Mouse (Mus musculus) midbrain, embryonic 16.5 days (tissue): Measurements from ENCODE around the gene Me3. TPM values are rescaled to one million over a fixed set of nuclear protein-coding genes. Genes with fewer than 3 reads are reported as not detected.

Experiments used
- ATAC-seq: fragments of 200-750 bp; cut with Nextera tagmentation; 2 replicates; pipeline ENCODE4 v1.8.0; 2017; ENCODE audit warnings: moderate TSS enrichment
- H3K27ac ChIP-seq: fragments of 300-500 bp; sonication (generic); 2 replicates; pipeline ENCODE4 v1.5.1; 2014; ENCODE audit warnings: mild to moderate bottlenecking, low read length, mixed read lengths
- H3K27me3 ChIP-seq: fragments of 300-500 bp; sonication (generic); 2 replicates; pipeline ENCODE4 v1.6.1; 2014; ENCODE audit warnings: low read depth, low read length, mixed read lengths; ENCODE audit not compliant: control insufficient read depth, insufficient read depth
- H3K36me3 ChIP-seq: fragments of 300-500 bp; sonication (generic); 2 replicates; pipeline ENCODE4 v1.6.1; 2014; ENCODE audit warnings: mild to moderate bottlenecking, low read length, moderate library complexity, mixed read lengths; ENCODE audit not compliant: control insufficient read depth, insufficient read depth
- H3K4me1 ChIP-seq: fragments of 300-500 bp; sonication (generic); 2 replicates; pipeline ENCODE4 v1.6.1; 2014; ENCODE audit warnings: mild to moderate bottlenecking, low read length, mixed read lengths; ENCODE audit not compliant: control insufficient read depth, insufficient read depth
- H3K4me2 ChIP-seq: fragments of 300-500 bp; sonication (generic); 2 replicates; pipeline ENCODE4 v1.6.1; 2014; ENCODE audit warnings: mild to moderate bottlenecking, low read length, mixed read lengths
- H3K4me3 ChIP-seq: fragments of 300-500 bp; sonication (generic); 2 replicates; pipeline ENCODE4 v1.5.1; 2014; ENCODE audit warnings: low read depth, mild to moderate bottlenecking, low read length, moderate library complexity, mixed read lengths
- H3K9ac ChIP-seq: fragments of 300-500 bp; sonication (generic); 2 replicates; pipeline ENCODE4 v1.6.1; 2014; ENCODE audit warnings: low read depth, low read length, mixed read lengths
- H3K9me3 ChIP-seq: fragments of 300-500 bp; sonication (generic); replicated peaks from 2 replicates; pipeline ENCODE4 v1.6.1; 2014; ENCODE audit warnings: mild to moderate bottlenecking, low read length, mixed read lengths; ENCODE audit not compliant: control insufficient read depth, poor library complexity, severe bottlenecking
- WGBS: fragments of 180-500 bp; shearing (Covaris S2); extraction: QIAGEN DNeasy Blood & Tissue Kit; methylation state at CpG from one replicate; pipeline ENCODE4 v1.1.7; 2014; 5-methylcytosine and 5-hydroxymethylcytosine counted together
- polyA plus RNA-seq: library from polyadenylated mRNA; unstranded; fragments of >200 nt; fragmentation: Nextera tagmentation; extraction: Ambion mirVana; gene quantifications from 2 replicates; pipeline ENCODE4 v1.2.1, GENCODE M21; 2015

Me3 gene
- 10.1 and 13.8 TPM in 2 replicates for polyA plus RNA-seq

DNA sequence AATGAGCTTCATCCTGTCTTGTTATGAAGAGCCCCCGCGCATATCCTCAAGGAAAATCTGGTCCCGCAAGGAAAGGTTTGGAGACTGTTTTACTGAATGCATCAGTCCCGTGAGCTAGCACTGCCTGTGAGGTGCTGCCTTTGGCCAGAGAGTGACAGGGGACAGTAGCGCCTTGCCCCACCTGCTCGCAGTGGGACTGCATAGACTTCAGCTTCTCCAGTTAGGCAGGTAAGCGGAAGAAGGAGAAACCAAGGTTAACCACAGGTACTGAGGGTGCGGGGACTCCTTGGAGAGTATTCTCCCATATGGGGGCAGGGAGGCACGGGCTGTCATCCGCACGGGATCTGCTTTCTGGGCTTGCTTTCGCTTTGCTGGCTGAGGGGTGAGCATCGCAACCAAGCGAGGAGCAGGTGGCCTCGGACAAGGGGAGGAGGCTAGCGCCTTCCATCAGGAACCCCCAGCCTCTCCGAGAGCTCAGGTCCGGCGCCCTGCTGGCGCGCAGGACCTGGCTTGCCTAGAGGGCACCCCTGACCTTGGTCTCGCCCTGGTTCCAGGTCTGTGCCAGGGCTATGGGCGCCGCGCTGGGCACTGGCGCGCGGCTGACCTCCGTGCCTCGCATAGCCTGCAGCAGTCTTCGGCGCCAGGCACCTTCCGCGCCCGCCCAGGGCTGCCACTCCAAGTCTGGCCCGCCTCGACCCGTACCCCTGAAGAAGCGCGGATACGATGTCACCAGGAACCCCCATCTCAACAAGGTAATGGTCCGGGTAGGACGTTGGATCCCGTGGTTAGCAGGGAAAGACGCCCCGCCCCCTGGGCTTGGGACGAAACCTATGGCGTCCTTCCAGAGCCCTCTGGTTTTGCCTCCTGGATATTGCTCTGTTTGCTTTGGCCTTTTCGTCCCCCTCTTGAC is at the start of gene Me3:
Gene Me3, plus strand, starts transcription at position 51 of the 910 bp plus-strand sequence.
- Histone ChIP-seq H3K27me3 (no peaks in the 10 kb centered on the region; the same call in 1 of the 2 replicates), H3K9ac (peak within 1 kb of the TSS; percentile 91), H3K9me3 (no peaks in the 10 kb centered on the region), H3K4me1 (peaks cover 4% of the 10 kb centered on the region; the same call in 1 of the 2 replicates), H3K27ac (peak within 1 kb of the TSS; percentile 58), H3K4me2 (peak within 1 kb of the TSS; percentile 97), H3K4me3 (peak within 1 kb of the TSS; percentile 75), H3K36me3 (no peaks in the 10 kb centered on the region)
- ATAC-seq = peak; percentile 88
- 5% methylated on average over 49 of the region's 49 CpGs for WGBS

DNA sequence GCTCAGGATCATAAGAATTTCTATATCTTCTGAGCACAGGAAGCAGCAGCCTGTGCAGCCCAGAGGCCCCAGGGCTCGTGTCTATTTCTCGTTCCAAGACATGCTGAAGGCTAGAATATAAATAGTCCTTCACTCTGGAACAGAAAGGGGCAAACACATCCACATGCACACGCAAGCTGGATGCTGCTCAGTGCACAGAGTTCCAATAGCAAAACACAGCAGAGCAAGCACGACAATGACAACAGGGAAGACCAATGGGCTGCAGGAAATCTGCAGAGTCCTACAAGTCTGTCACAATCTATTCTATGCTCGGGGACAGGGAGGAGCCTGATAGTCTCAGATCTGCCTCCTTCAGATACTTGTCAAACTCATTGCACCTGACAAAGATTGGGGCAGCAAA is 42.2 kb upstream of the Me3 start:
- Histone ChIP-seq H3K4me1 (no peaks in the 10 kb centered on the region), H3K4me2 (no peak overlapping the region), H3K9me3 (no peaks in the 10 kb centered on the region), H3K27ac (no peak overlapping the region), H3K27me3 (no peaks in the 10 kb centered on the region), H3K4me3 (no peak overlapping the region), H3K9ac (no peak overlapping the region), H3K36me3 (no peaks in the 10 kb centered on the region)
- WGBS = 86% methylated on average over 5 of the region's 5 CpGs
- no peak for ATAC-seq

DNA sequence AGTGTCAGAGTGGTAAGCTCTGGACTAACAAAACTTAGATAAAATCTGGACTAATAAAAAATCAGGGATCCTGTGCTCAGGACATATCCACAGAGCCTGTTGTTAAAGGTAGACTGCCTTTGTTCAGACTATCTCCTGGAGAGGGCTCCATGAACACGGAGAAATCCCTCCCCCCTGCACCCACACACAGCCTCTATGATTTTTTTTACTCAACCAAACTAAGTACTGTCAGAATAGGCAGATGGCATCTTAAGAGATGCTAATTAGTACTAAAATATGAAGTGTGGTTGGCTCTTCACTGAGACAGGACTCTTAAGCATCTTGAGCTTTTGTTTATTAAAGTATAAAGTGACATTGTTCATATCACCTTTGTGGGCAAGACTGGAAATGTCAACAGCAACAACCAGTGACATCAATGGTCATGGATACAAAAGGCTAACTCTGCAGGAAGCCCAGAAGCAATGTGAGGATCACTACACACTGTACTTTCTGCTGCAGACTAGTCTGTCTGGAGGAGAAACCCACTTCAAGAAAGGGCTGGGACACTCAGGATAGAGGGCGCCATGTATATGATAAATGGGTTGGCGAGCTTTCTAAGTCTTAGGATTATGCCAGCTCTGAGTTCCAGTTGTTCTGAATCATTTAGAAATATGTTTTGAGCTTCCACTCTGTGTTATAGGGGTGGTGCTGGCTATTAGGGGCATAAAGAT is 41.5 kb upstream of the Me3 start:
- no peak overlapping the region for H3K4me2 ChIP-seq
- H3K4me3 ChIP-seq = no peak overlapping the region
- H3K4me1 ChIP-seq = no peaks in the 10 kb centered on the region
- no peaks in the 10 kb centered on the region for H3K27me3 ChIP-seq
- no peaks in the 10 kb centered on the region for H3K36me3 ChIP-seq
- ATAC-seq = no peak
- H3K9me3 ChIP-seq = no peaks in the 10 kb centered on the region
- no peak overlapping the region for H3K9ac ChIP-seq
- H3K27ac ChIP-seq = no peak overlapping the region
- 83% methylated on average over 3 of the region's 3 CpGs for WGBS

DNA sequence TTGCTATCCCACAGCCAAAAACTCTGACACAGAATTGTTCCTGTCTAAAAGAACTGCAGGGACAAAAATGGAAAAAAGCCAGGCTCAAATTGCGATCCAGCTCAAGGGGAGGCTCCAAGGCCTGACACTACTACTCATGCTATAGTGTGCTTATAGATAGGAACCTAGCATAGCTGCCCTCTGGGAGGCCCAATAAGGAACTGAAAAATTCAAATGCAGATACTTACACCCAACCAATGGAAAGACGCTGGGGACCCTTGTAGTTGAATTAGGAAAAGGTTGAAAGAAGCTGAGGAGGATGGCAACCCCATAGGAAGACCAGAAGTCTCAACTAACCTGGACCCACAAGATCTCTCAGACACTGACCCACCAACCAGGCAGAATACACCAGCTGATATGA is 36.4 kb upstream of the Me3 start:
- no peak for ATAC-seq
- no peak overlapping the region for H3K9ac ChIP-seq
- WGBS = 88% methylated on average over 2 of the region's 2 CpGs

DNA sequence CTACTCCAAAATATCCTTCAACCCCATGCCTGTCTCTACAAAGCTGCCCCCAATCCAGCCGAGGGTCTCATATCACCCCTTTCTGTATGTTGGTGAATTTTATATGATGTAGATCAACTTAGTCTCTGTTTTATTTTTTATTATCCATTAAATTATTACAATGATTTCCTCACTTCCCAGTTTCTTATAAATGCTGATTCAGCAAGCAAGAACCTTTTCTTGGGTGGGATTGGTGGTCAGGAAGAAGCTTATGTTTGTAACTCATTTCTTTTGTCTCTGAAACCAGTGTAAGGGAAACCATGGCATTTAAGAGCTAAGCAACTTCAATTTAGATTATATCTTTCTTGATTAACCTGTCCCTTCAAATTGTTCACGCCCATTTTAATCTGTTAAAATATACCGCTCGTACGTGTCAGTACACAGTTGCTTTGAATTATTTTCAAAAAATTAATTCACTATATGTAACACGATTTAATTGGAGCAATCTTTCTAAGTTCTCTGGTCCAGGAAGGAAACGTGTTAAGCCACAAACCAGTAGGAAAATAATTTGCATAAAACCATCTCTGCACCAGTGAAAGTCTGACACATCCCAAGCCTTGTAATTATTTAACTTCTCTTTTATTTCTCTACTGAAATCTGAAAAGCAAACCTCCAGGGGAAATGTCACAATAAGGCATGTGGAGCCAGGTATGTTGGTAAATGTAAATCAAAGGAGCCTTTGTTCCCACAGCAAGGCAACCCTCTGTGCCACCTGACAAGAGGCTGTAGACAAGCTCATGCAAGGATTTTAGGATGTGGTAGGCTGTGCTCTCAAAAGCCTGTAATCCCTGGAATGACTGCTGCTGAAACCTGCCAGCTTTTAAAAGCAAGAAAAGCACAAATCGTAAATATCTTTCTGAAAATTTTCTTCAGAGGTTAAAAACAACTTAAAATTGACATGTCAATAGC is 26.3 kb upstream of the Me3 start:
- H3K4me3 ChIP-seq = no peak overlapping the region
- H3K27ac ChIP-seq = no peak overlapping the region
- ATAC-seq = no peak
- no peaks in the 10 kb centered on the region for H3K9me3 ChIP-seq
- H3K36me3 ChIP-seq = no peaks in the 10 kb centered on the region
- 72% methylated on average over 8 of the region's 8 CpGs for WGBS
- no peak overlapping the region for H3K4me2 ChIP-seq
- H3K27me3 ChIP-seq = no peaks in the 10 kb centered on the region
- no peak overlapping the region for H3K9ac ChIP-seq
- H3K4me1 ChIP-seq = no peaks in the 10 kb centered on the region

More for the DNA sequence above, 36.4 kb upstream of the Me3 start:
- no peaks in the 10 kb centered on the region for H3K36me3 ChIP-seq
- no peak overlapping the region for H3K4me2 ChIP-seq
- H3K27ac ChIP-seq = no peak overlapping the region
- H3K27me3 ChIP-seq = no peaks in the 10 kb centered on the region
- H3K9me3 ChIP-seq = no peaks in the 10 kb centered on the region
- no peak overlapping the region for H3K4me3 ChIP-seq
- no peaks in the 10 kb centered on the region for H3K4me1 ChIP-seq

DNA sequence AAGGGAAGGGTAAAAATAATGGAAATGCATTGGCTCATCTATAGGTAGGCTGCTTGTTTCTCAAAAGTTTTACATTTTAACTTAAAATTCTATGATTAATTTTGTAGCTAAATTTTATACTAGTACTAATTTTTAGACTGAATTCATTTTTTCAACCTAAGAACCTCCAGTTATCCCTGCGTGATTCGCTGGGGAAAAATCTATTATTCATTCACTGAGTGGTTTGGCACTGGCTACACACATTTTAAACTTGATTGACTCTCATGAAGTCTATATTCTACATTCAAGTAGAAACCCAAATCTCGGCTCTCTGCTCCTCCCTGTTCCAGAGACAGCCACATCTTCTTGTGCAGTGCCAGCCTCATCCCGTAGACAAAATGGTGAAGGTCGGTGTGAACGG is 24.9 kb upstream of the Me3 start:
- no peaks in the 10 kb centered on the region for H3K36me3 ChIP-seq
- H3K27ac ChIP-seq = no peak overlapping the region
- no peaks in the 10 kb centered on the region for H3K9me3 ChIP-seq
- H3K27me3 ChIP-seq = no peaks in the 10 kb centered on the region
- H3K4me2 ChIP-seq = no peak overlapping the region
- H3K9ac ChIP-seq = no peak overlapping the region
- ATAC-seq = no peak
- no peak overlapping the region for H3K4me3 ChIP-seq
- WGBS = 96% methylated on average over 6 of the region's 6 CpGs
- H3K4me1 ChIP-seq = no peaks in the 10 kb centered on the region

DNA sequence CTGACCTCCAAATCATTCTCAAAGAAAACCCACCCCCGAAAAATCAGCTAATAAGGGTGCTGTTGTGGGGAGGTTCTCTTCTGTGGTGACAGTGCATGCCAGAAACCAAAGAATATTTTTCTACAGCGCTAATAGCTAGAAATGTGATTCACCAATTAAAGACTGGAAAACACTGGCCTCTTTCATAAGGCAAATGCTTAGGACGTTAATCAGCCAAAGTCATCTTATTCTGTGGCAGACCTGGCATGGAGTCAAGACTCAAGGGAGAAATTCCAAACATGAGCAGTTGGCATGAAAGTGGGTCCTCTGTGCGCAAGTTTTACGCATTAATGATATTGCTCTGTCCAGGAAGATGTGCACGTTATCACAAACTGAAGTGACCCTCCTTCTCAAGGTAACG is 21.0 kb upstream of the Me3 start:
- no peak overlapping the region for H3K4me3 ChIP-seq
- H3K4me1 ChIP-seq = no peaks in the 10 kb centered on the region
- ATAC-seq = no peak
- H3K36me3 ChIP-seq = no peaks in the 10 kb centered on the region
- no peaks in the 10 kb centered on the region for H3K9me3 ChIP-seq
- H3K27ac ChIP-seq = no peak overlapping the region
- H3K4me2 ChIP-seq = no peak overlapping the region
- no peak overlapping the region for H3K9ac ChIP-seq
- WGBS = 89% methylated on average over 7 of the region's 7 CpGs
- H3K27me3 ChIP-seq = no peaks in the 10 kb centered on the region

DNA sequence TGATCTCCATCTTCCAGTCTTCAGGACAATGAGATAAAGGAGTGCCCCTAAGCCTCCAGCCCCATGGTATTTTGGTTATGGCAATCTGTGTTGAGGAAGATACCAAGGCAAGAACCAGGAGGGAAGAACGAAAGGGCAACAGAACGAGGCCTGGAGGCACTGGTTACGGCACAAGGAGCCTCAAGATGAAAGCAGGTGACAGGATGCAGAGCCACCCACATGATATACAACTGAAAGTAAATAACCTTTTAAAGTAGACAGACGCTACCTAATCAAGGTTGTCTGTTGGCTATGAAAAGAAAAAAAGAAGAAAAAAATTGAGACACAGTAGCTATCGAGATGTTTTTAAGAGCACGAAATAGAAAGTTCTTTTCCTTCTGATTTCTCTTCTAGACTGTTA is 16.0 kb upstream of the Me3 start:
- H3K4me2 ChIP-seq = no peak overlapping the region
- H3K9me3 ChIP-seq = peaks cover 3% of the 10 kb centered on the region; the same call in 1 of the 2 replicates
- no peak overlapping the region for H3K27ac ChIP-seq
- H3K36me3 ChIP-seq = no peaks in the 10 kb centered on the region
- ATAC-seq = no peak
- H3K27me3 ChIP-seq = no peaks in the 10 kb centered on the region
- H3K9ac ChIP-seq = no peak overlapping the region
- WGBS = 92% methylated on average over 6 of the region's 6 CpGs
- no peaks in the 10 kb centered on the region for H3K4me1 ChIP-seq
- no peak overlapping the region for H3K4me3 ChIP-seq
